Mouse (Mus musculus) midbrain, embryonic 11.5 days (tissue): Measurements from ENCODE around the gene Timm8a2. TPM values are rescaled to one million over a fixed set of nuclear protein-coding genes. Genes with fewer than 3 reads are reported as not detected.

Experiments
- ATAC-seq: fragments of 200-750 bp; cut with Nextera tagmentation; 2 replicates; pipeline ENCODE4 v1.8.0; 2017; ENCODE audit warnings: moderate TSS enrichment, moderate library complexity; ENCODE audit not compliant: low FRiP score
- DNase-seq: peaks from one replicate; pipeline ENCODE4 v3.0.0; 2015; ENCODE audit warnings: low spot score; ENCODE audit errors: missing footprints
- H3K27ac ChIP-seq: fragments of 300-500 bp; sonication (generic); 2 replicates; pipeline ENCODE4 v1.5.1; 2014; ENCODE audit warnings: low read depth, low read length
- H3K27me3 ChIP-seq: fragments of 300-500 bp; sonication (generic); 2 replicates; pipeline ENCODE4 v1.6.1; 2014; ENCODE audit warnings: mild to moderate bottlenecking, low read length, moderate library complexity, mixed read lengths; ENCODE audit not compliant: control insufficient read depth, insufficient read depth
- H3K36me3 ChIP-seq: fragments of 300-500 bp; sonication (generic); 2 replicates; pipeline ENCODE4 v1.6.1; 2014; ENCODE audit warnings: mild to moderate bottlenecking, low read length, moderate library complexity, mixed read lengths; ENCODE audit not compliant: control insufficient read depth, insufficient read depth
- H3K4me1 ChIP-seq: fragments of 300-500 bp; sonication (generic); 2 replicates; pipeline ENCODE4 v1.6.1; 2014; ENCODE audit warnings: low read length; ENCODE audit not compliant: control insufficient read depth, insufficient read depth
- H3K4me2 ChIP-seq: fragments of 300-500 bp; sonication (generic); 2 replicates; pipeline ENCODE4 v1.6.1; 2014; ENCODE audit warnings: mild to moderate bottlenecking, moderate library complexity
- H3K4me3 ChIP-seq: fragments of 300-500 bp; sonication (generic); 2 replicates; pipeline ENCODE4 v1.5.1; 2014; ENCODE audit warnings: low read depth, low read length
- H3K9ac ChIP-seq: fragments of 300-500 bp; sonication (generic); 2 replicates; pipeline ENCODE4 v1.6.1; 2014; ENCODE audit warnings: low read length
- H3K9me3 ChIP-seq: fragments of 300-500 bp; sonication (generic); 2 replicates; pipeline ENCODE4 v1.6.1; 2016; ENCODE audit warnings: low read length; ENCODE audit not compliant: control insufficient read depth
- WGBS: fragments of 180-500 bp; shearing (Covaris S2); extraction: QIAGEN DNeasy Blood & Tissue Kit; methylation state at CpG from one replicate; pipeline ENCODE4 v1.1.7; 2014; 5-methylcytosine and 5-hydroxymethylcytosine counted together
- polyA plus RNA-seq: library from polyadenylated mRNA; unstranded; fragments of >200 nt; fragmentation: Nextera tagmentation; extraction: Ambion mirVana; gene quantifications from 2 replicates; pipeline ENCODE4 v1.2.1, GENCODE M21; 2014

Gene Timm8a2
- polyA plus RNA-seq, 1 experiment from 2014 or later = not detected

DNA sequence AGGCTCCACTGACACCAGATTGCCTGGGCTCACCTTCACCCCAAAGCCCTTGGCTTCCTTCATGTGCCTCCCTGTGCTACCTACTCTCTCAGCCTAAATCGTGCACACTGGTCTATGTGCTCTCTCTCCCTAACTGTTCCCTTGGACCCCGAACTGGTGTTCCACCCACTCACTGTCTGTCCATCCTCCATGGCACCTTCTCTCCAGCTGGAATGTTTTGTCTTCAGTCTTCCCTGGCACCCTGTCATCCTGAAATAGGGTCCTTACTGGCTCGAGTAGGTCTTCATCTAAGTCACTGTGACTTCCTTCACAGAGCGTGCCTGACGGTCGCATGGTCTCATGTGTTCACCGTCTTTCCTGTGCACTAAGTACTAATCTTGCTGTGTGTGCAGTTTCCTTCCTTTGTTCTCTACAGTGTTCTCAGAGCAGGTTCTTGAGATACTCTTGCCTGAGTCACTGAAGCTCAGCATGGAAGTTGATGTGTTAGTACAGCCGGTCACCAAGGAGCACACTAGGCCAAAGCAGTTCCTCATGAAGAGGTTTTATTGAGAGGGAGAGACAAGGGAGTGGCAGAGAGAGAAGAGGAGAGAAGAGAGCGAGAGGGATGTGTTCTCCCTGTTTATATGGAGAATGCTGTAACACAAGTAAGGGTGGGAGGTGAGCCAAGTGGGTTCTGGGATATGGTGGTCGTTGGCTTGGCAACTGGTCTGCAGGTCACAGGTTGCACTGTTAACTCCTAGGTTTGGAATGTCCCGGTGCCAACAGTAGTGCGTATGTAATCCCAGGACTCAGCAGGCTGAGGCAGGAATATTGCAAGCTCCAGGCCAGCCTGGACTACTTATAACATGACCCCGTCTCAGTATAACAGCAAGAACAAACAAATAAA lies 41.8 kb upstream of the Timm8a2 start:
- no peak overlapping the region for H3K4me2 ChIP-seq
- ATAC-seq = no peak

DNA sequence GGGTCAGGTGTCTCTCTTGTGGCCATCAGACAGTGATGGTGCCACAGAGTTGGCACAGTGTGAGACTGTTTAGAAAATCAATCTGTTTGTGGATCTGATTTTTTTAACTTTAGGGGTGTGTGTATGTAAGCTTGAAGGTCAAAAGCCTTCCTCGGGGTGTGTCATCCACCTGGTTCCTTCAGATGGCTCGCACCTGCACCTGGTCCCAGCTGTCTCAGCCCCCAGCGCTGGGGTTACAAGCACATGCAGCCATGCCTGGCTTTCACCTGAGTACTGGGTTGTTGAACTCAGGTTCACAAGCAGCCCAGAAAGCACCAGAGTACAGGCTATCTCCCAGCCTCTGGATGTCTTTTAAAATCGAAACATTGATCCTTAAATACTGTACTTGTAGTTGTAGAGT lies 40.9 kb upstream of the Timm8a2 start:
- Histone ChIP-seq H3K36me3 (peaks cover 5% of the 10 kb centered on the region; the same call in 1 of the 2 replicates), H3K9ac (no peak overlapping the region), H3K4me3 (no peak overlapping the region), H3K4me2 (no peak overlapping the region), H3K9me3 (no peaks in the 10 kb centered on the region), H3K27ac (no peak overlapping the region), H3K4me1 (no peaks in the 10 kb centered on the region), H3K27me3 (no peaks in the 10 kb centered on the region)
- ATAC-seq (no peak), DNase-seq (no peak)
- 95% methylated on average over 4 of the region's 4 CpGs for WGBS

More for the DNA sequence above, 41.8 kb upstream of the Timm8a2 start:
- Histone ChIP-seq H3K4me3 (no peak overlapping the region), H3K9ac (no peak overlapping the region), H3K36me3 (peaks cover 5% of the 10 kb centered on the region; the same call in 1 of the 2 replicates), H3K27me3 (no peaks in the 10 kb centered on the region), H3K4me1 (no peaks in the 10 kb centered on the region), H3K27ac (no peak overlapping the region), H3K9me3 (no peaks in the 10 kb centered on the region)
- no peak for DNase-seq
- 92% methylated on average over 13 of the region's 13 CpGs for WGBS

- peaks cover 5% of the 10 kb centered on the region; the same call in 1 of the 2 replicates for H3K36me3 ChIP-seq
- DNase-seq = peak; percentile 8
- no peak overlapping the region for H3K9ac ChIP-seq
- H3K27ac ChIP-seq = no peak overlapping the region
- no peak for ATAC-seq
- H3K4me2 ChIP-seq = no peak overlapping the region
- no peak overlapping the region for H3K4me3 ChIP-seq
- H3K4me1 ChIP-seq = no peaks in the 10 kb centered on the region
- 95% methylated on average over 17 of the region's 17 CpGs for WGBS
- H3K27me3 ChIP-seq = no peaks in the 10 kb centered on the region
- H3K9me3 ChIP-seq = no peaks in the 10 kb centered on the region
These were observed 40.2 kb upstream of the Timm8a2 start for GRCm38 (mm10) chr14:121994171-121994700.

GRCm38 (mm10) chr14:121994846-121995556 lies 39.5 kb upstream of the Timm8a2 start:
- DNase-seq = peak; percentile 2
- H3K4me1 ChIP-seq = no peaks in the 10 kb centered on the region
- no peak overlapping the region for H3K4me3 ChIP-seq
- no peak overlapping the region for H3K4me2 ChIP-seq
- H3K27me3 ChIP-seq = no peaks in the 10 kb centered on the region
- H3K27ac ChIP-seq = no peak overlapping the region
- no peaks in the 10 kb centered on the region for H3K9me3 ChIP-seq
- WGBS = 95% methylated on average over 7 of the region's 7 CpGs
- peaks cover 5% of the 10 kb centered on the region; the same call in 1 of the 2 replicates for H3K36me3 ChIP-seq
- no peak for ATAC-seq
- H3K9ac ChIP-seq = no peak overlapping the region

GRCm38 (mm10) chr14:121995557-121995870 lies 39.0 kb upstream of the Timm8a2 start:
- H3K27ac ChIP-seq = no peak overlapping the region
- no peak overlapping the region for H3K4me2 ChIP-seq
- H3K27me3 ChIP-seq = no peaks in the 10 kb centered on the region
- DNase-seq (no peak), ATAC-seq (no peak)
- H3K36me3 ChIP-seq = peaks cover 5% of the 10 kb centered on the region; the same call in 1 of the 2 replicates
- no peak overlapping the region for H3K9ac ChIP-seq
- no peaks in the 10 kb centered on the region for H3K9me3 ChIP-seq
- no peaks in the 10 kb centered on the region for H3K4me1 ChIP-seq
- no peak overlapping the region for H3K4me3 ChIP-seq
- 83% methylated on average over 1 of the region's 1 CpGs for WGBS

GRCm38 (mm10) chr14:121996786-121997185 lies 37.7 kb upstream of the Timm8a2 start:
- Histone ChIP-seq H3K9me3 (no peaks in the 10 kb centered on the region), H3K4me2 (no peak overlapping the region), H3K27ac (no peak overlapping the region), H3K4me1 (no peaks in the 10 kb centered on the region), H3K36me3 (peaks cover 5% of the 10 kb centered on the region; the same call in 1 of the 2 replicates), H3K27me3 (no peaks in the 10 kb centered on the region), H3K9ac (no peak overlapping the region), H3K4me3 (no peak overlapping the region)
- DNase-seq (peak; percentile 2), ATAC-seq (no peak)
- 94% methylated on average over 8 of the region's 8 CpGs for WGBS

DNA sequence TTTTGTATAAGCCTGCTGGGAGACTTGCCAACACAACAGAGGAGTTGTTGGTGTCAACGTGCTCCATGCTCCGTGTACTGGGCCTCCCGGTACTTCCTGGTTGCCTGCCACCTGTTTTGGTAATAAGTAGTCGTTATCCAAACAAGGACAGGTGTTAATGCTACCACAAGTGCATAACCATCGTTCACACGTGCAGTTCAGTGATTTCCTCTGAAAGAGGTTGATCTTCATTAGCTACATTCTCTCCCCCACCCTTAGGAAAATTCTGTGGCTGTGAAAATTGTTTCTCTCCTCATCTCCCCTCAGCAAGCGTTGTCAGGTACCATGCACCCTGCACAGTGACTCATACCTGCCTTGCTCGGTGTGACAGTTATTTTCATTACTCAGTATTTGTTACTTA lies 35.0 kb upstream of the Timm8a2 start:
- no peaks in the 10 kb centered on the region for H3K9me3 ChIP-seq
- DNase-seq (no peak), ATAC-seq (no peak)
- H3K27me3 ChIP-seq = no peaks in the 10 kb centered on the region
- 92% methylated on average over 8 of the region's 8 CpGs for WGBS
- peaks cover under 1% of the 10 kb centered on the region; the same call in 1 of the 2 replicates for H3K36me3 ChIP-seq
- H3K27ac ChIP-seq = no peak overlapping the region
- H3K4me1 ChIP-seq = no peaks in the 10 kb centered on the region
- H3K4me3 ChIP-seq = no peak overlapping the region
- no peak overlapping the region for H3K4me2 ChIP-seq
- no peak overlapping the region for H3K9ac ChIP-seq

DNA sequence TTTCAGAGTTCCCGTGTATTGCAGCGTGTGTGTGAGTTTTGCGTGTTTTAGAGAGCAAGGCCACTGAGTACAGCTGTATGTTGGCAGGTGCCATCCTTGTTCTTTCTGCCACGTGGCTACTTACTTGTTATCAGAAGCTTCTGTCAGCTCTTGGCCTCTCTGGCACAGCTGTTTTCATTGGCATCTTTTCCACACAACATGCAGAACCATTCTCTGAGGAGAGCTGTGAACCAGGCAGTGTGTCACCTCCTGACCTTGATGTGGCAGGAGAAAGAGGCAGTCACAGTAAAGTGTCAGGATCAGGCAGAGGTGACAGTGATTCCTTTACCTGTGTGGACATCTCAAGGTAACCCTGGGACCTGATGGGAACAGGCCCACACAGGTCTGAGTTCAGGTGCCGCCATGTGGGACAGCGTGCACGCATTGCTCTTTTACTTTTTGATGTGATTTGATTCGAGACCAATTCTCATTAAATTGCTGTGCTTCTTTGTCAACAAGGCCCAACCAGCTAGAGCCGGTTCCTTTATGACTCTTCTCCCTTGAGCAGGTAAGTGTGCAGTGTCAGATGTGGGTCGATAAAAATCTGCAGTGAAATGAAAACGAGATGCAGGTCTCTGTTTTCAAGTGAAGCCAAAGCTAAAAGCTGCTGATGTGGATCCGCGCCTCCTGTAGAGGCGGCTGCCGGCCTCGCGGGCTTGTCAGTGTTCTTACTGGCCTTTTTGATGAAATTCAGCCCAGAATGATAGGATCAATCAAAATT lies 33.9 kb upstream of the Timm8a2 start:
- Histone ChIP-seq H3K9me3 (no peaks in the 10 kb centered on the region), H3K27ac (no peak overlapping the region), H3K9ac (no peak overlapping the region), H3K4me3 (no peak overlapping the region), H3K4me1 (no peaks in the 10 kb centered on the region), H3K27me3 (no peaks in the 10 kb centered on the region), H3K36me3 (no peaks in the 10 kb centered on the region), H3K4me2 (no peak overlapping the region)
- ATAC-seq (no peak), DNase-seq (peak; percentile 72)
- 95% methylated on average over 17 of the region's 17 CpGs for WGBS
